Mouse (Mus musculus) frontal cortex, adult (tissue): ENCODE results near the gene March5.
"Not testable (repeated sequence)": the region's sequence is repeated elsewhere in the genome, so short reads cannot be mapped to it uniquely, and the experiment has no call there.

Experiments
- ATAC-seq: cut with Nextera tagmentation; 2 replicates; pipeline ENCODE4 v1.9.2; 2017; ENCODE audit warnings: mild to moderate bottlenecking, moderate library complexity, mixed read lengths; ENCODE audit not compliant: low TSS enrichment

The March5 gene

GRCm38 (mm10) chr19:37208176-37208755, 923 bp downstream of the March5 start, which contains the start of gene Cpeb3:
Gene Cpeb3 (minus strand): TSS chr19:37208601.
- ATAC-seq: no peak

- no peak for ATAC-seq
These were observed 1.6 kb downstream of the March5 start for GRCm38 (mm10) chr19:37208986-37209385.

GRCm38 (mm10) chr19:37209467-37210128, 2.3 kb downstream of the March5 start:
- no peak for ATAC-seq

GRCm38 (mm10) chr19:37210457-37210856, 3.1 kb downstream of the March5 start:
- ATAC-seq: no peak

GRCm38 (mm10) chr19:37211416-37211815, 4.1 kb downstream of the March5 start:
- ATAC-seq: no peak

GRCm38 (mm10) chr19:37214711-37215110, 7.4 kb downstream of the March5 start:
- ATAC-seq: no peak

- no peak for ATAC-seq
These were observed 18.0 kb downstream of the March5 start for GRCm38 (mm10) chr19:37225197-37225862.

- not testable (repeated sequence) for ATAC-seq
These were observed 25.3 kb downstream of the March5 start for GRCm38 (mm10) chr19:37232598-37232997.

GRCm38 (mm10) chr19:37233561-37234539, 26.5 kb downstream of the March5 start:
- ATAC-seq: peak; percentile 80

- no peak for ATAC-seq
These were observed 28.5 kb downstream of the March5 start for GRCm38 (mm10) chr19:37235818-37236217.

- no peak for ATAC-seq
These were observed 30.0 kb downstream of the March5 start for GRCm38 (mm10) chr19:37237306-37237705.

GRCm38 (mm10) chr19:37237712-37238437, 30.5 kb downstream of the March5 start:
- ATAC-seq: no peak

- ATAC-seq: 0 out of 2 replicates have a peak, but pooled peaks have one; percentile 11
These were observed 31.3 kb downstream of the March5 start for GRCm38 (mm10) chr19:37238651-37239050.

- ATAC-seq: 0 out of 2 replicates have a peak, but pooled peaks have one; percentile 24
These were observed 31.8 kb downstream of the March5 start for GRCm38 (mm10) chr19:37239096-37239495.

GRCm38 (mm10) chr19:37241201-37241600, 33.9 kb downstream of the March5 start:
- no peak for ATAC-seq

- ATAC-seq: no peak
These were observed 35.4 kb downstream of the March5 start for GRCm38 (mm10) chr19:37242707-37243106.

GRCm38 (mm10) chr19:37246859-37247258, 39.5 kb downstream of the March5 start:
- peak; percentile 82 for ATAC-seq

GRCm38 (mm10) chr19:37248199-37248598, 40.9 kb downstream of the March5 start:
- no peak for ATAC-seq

GRCm38 (mm10) chr19:37252104-37252503, 44.8 kb downstream of the March5 start:
- ATAC-seq: no peak

- peak; percentile 96 for ATAC-seq
These were observed 48.0 kb downstream of the March5 start for GRCm38 (mm10) chr19:37255321-37255720.

- no peak for ATAC-seq
These were observed 55.0 kb downstream of the March5 start for GRCm38 (mm10) chr19:37262389-37262788.
